Mouse (Mus musculus): Measurements from ENCODE around the gene Gm7137. TPM values are rescaled to one million over a fixed set of nuclear protein-coding genes. Genes with fewer than 3 reads are reported as not detected.
"Not testable (repeated sequence)": the region's sequence is repeated elsewhere in the genome, so short reads cannot be mapped to it uniquely, and the experiment has no call there.

Gene Gm7137
- not detected for total RNA-seq (2021)

GRCm38 (mm10) chr10:77787876-77788275 lies at the start of gene Gm7137:
Gene Gm7137, minus strand, starts transcription at chr10:77788200.
- DNase-seq, result peak; percentile 28

GRCm38 (mm10) chr10:77835647-77836046 lies 47.6 kb upstream of the Gm7137 start, which contains the start of gene Krtap10-10:
Gene Krtap10-10, plus strand, starts transcription at chr10:77835947.
- DNase-seq, result no peak

- no peak for DNase-seq
Measured at GRCm38 (mm10) chr10:77826951-77827350, 39.0 kb upstream of the Gm7137 start, which contains the start of gene Krtap10-4. Gene Krtap10-4, minus strand, starts transcription at chr10:77827095.

GRCm38 (mm10) chr10:77819203-77819602 lies 31.2 kb upstream of the Gm7137 start:
- DNase-seq, result no peak

GRCm38 (mm10) chr10:77818523-77818922 lies 30.5 kb upstream of the Gm7137 start:
- no peak for DNase-seq

- peak; percentile 32 for DNase-seq
Measured at GRCm38 (mm10) chr10:77815514-77815913, 27.5 kb upstream of the Gm7137 start.

GRCm38 (mm10) chr10:77814382-77814781 lies 26.4 kb upstream of the Gm7137 start, which contains the start of gene Gm2696:
Gene Gm2696, plus strand, starts transcription at chr10:77814682.
- no peak for DNase-seq

GRCm38 (mm10) chr10:77811743-77812142 lies 23.7 kb upstream of the Gm7137 start, which contains the start of gene Gm9507:
Gene Gm9507, minus strand, starts transcription at chr10:77811843.
- no peak for DNase-seq

GRCm38 (mm10) chr10:77804095-77804494 lies 16.1 kb upstream of the Gm7137 start:
- no peak for DNase-seq

- DNase-seq, result no peak
Measured at GRCm38 (mm10) chr10:77798921-77799508, 11.0 kb upstream of the Gm7137 start, which contains the start of gene Gm19668. Gene Gm19668, minus strand, starts transcription at chr10:77799133.

GRCm38 (mm10) chr10:77798164-77798920 lies 10.3 kb upstream of the Gm7137 start:
- DNase-seq, result peak; percentile 42

GRCm38 (mm10) chr10:77797677-77798076 lies 9.7 kb upstream of the Gm7137 start:
- peak; percentile 44 for DNase-seq

- no peak for DNase-seq
Measured at GRCm38 (mm10) chr10:77794976-77795375, 7.0 kb upstream of the Gm7137 start, which contains the start of gene Gm9639. Gene Gm9639, minus strand, starts transcription at chr10:77795076.

- no peak for DNase-seq
Measured at GRCm38 (mm10) chr10:77788621-77789020, 621 bp upstream of the Gm7137 start.

- not testable (repeated sequence) for DNase-seq
Measured at GRCm38 (mm10) chr10:77783396-77783795, 4.6 kb downstream of the Gm7137 start.

GRCm38 (mm10) chr10:77782442-77782841 lies 5.6 kb downstream of the Gm7137 start, which contains the start of gene Gm3250:
Gene Gm3250, minus strand, starts transcription at chr10:77782542.
- not testable (repeated sequence) for DNase-seq

- DNase-seq, result not testable (repeated sequence)
Measured at GRCm38 (mm10) chr10:77776844-77777243, 11.2 kb downstream of the Gm7137 start, which contains the start of gene Gm7138. Gene Gm7138, minus strand, starts transcription at chr10:77776944.

GRCm38 (mm10) chr10:77772142-77772541 lies 15.9 kb downstream of the Gm7137 start:
- not testable (repeated sequence) for DNase-seq

- not testable (repeated sequence) for DNase-seq
Measured at GRCm38 (mm10) chr10:77771225-77771624, 16.8 kb downstream of the Gm7137 start, which contains the start of gene Gm3238. Gene Gm3238, minus strand, starts transcription at chr10:77771325.

GRCm38 (mm10) chr10:77769727-77770126 lies 18.3 kb downstream of the Gm7137 start:
- no peak for DNase-seq

GRCm38 (mm10) chr10:77759582-77759981 lies 28.4 kb downstream of the Gm7137 start, which contains the start of gene Gm3233:
Gene Gm3233, minus strand, starts transcription at chr10:77759682.
- not testable (repeated sequence) for DNase-seq

GRCm38 (mm10) chr10:77753448-77753847 lies 34.6 kb downstream of the Gm7137 start:
- no peak for DNase-seq

- DNase-seq, result not testable (repeated sequence)
Measured at GRCm38 (mm10) chr10:77752312-77752711, 35.7 kb downstream of the Gm7137 start.

All from heart, postnatal 4 days (tissue).